Mouse (Mus musculus) megakaryocyte, embryonic 14.5 days (primary cell): Measurements from ENCODE around the gene Spata33.

ENCODE experiments used
- FLI1 ChIP-seq: IDR thresholded peaks from 2 replicates; pipeline ENCODE4 v1.6.1; 2012; ENCODE audit warnings: low read length, inconsistent platforms, mixed read lengths
- GATA1 ChIP-seq: IDR thresholded peaks from 3 replicates; pipeline ENCODE4 v1.6.1; 2012; ENCODE audit warnings: mixed read lengths, low read length, inconsistent platforms, borderline replicate concordance

DNA sequence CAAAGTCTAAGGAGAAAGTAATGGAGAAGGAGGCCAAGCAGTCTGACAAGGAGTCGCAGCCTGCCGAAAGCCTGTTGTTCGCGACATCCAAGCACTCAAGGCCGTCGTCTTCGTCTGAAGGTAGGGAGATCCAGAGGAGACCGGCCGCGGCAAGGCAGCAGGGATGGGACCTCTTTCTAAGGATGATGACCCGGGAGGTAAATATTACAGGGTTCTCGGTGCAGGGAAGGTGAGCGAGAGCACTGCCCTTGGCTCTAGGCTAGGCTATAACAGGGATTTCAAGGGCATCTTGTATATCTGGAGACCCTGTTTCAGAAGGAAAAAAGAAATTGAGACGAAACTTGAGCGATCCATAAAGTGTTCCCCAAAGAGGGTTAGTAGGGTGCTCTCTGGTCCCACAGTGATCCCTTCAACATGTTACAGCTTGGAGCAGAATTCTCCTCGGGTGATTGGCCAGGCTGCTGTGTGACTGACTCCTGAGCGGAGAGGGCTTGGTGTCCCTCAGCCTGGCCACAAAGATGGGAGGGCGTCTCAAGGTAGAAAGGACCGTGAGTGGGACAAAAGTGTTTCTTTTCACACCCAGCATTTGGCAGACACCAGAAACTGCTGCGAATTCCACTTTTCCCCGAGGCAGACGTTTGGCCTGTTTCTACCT is 613 bp downstream of the Spata33 start:
- no peak for TF ChIP-seq GATA1
- TF ChIP-seq FLI1: no peak
